Mouse (Mus musculus) midbrain, postnatal 0 days (tissue): Measurements from ENCODE around the gene Gm42517. TPM values are rescaled to one million over a fixed set of nuclear protein-coding genes. Genes with fewer than 3 reads are reported as not detected.

Experiments used
- ATAC-seq: fragments of 200-750 bp; cut with Nextera tagmentation; 2 replicates; pipeline ENCODE4 v1.8.0; 2017; ENCODE audit warnings: moderate number of reproducible peaks, mild to moderate bottlenecking, moderate TSS enrichment, moderate library complexity; ENCODE audit not compliant: low FRiP score
- DNase-seq: peaks from one replicate; pipeline ENCODE4 v3.0.0-alpha.2; 2015; ENCODE audit warnings: low spot score
- H3K27ac ChIP-seq: fragments of 300-500 bp; sonication (generic); 2 replicates; pipeline ENCODE4 v1.5.1; 2014; ENCODE audit warnings: low read depth, mild to moderate bottlenecking, low read length, mixed read lengths
- H3K27me3 ChIP-seq: fragments of 300-500 bp; sonication (generic); 2 replicates; pipeline ENCODE4 v1.6.1; 2014; ENCODE audit warnings: low read length, control low read depth, mixed read lengths; ENCODE audit not compliant: insufficient read depth
- H3K36me3 ChIP-seq: fragments of 300-500 bp; sonication (generic); 2 replicates; pipeline ENCODE4 v1.6.1; 2014; ENCODE audit warnings: low read length, control low read depth, mixed read lengths; ENCODE audit not compliant: insufficient read depth
- H3K4me1 ChIP-seq: fragments of 300-500 bp; sonication (generic); 2 replicates; pipeline ENCODE4 v1.6.1; 2014; ENCODE audit warnings: mild to moderate bottlenecking, control low read depth, antibody characterized with exemption, low read length, mixed read lengths; ENCODE audit not compliant: insufficient read depth
- H3K4me2 ChIP-seq: fragments of 300-500 bp; sonication (generic); 2 replicates; pipeline ENCODE4 v1.6.1; 2014; ENCODE audit warnings: low read depth, mild to moderate bottlenecking, low read length, mixed read lengths; ENCODE audit not compliant: poor library complexity, severe bottlenecking
- H3K4me3 ChIP-seq: fragments of 300-500 bp; sonication (generic); 2 replicates; pipeline ENCODE4 v1.5.1; 2014; ENCODE audit warnings: low read depth, mild to moderate bottlenecking, low read length, moderate library complexity
- H3K9ac ChIP-seq: fragments of 300-500 bp; sonication (generic); replicated peaks from 2 replicates; pipeline ENCODE4 v1.6.1; 2014; ENCODE audit warnings: mild to moderate bottlenecking, low read length, moderate library complexity, mixed read lengths; ENCODE audit not compliant: poor library complexity, severe bottlenecking
- H3K9me3 ChIP-seq: fragments of 300-500 bp; sonication (generic); 2 replicates; pipeline ENCODE4 v1.6.1; 2016; ENCODE audit warnings: low read length, control low read depth
- CTCF ChIP-seq: IDR thresholded peaks from 2 replicates; pipeline ENCODE4 v1.5.1; 2016; ENCODE audit warnings: antibody characterized with exemption, mild to moderate bottlenecking
- WGBS: fragments of 180-500 bp; shearing (Covaris S2); extraction: QIAGEN DNeasy Blood & Tissue Kit; methylation state at CpG from one replicate; pipeline ENCODE4 v1.1.7; 2014; 5-methylcytosine and 5-hydroxymethylcytosine counted together
- polyA plus RNA-seq: library from polyadenylated mRNA; unstranded; fragments of >200 nt; fragmentation: Nextera tagmentation; extraction: Ambion mirVana; gene quantifications from 2 replicates; pipeline ENCODE4 v1.2.1, GENCODE M21; 2015
- total RNA-seq: library from RNA; depleted of rRNA; stranded (reverse); fragments of >200 nt; gene quantifications from 2 replicates; pipeline ENCODE4 v1.2.3, GENCODE M21; 2014; rRNA removed

The Gm42517 gene
- total RNA-seq (96.8 and 116 TPM in 2 replicates), polyA plus RNA-seq (4.6 and 5.7 TPM in 2 replicates)

- DNase-seq (peak; percentile 5), ATAC-seq (peak; percentile 25; the same call in 1 of the 2 replicates)
- H3K9me3 ChIP-seq = no peaks in the 10 kb centered on the region
- WGBS = 4% methylated on average over 17 of the region's 36 CpGs
- H3K9ac ChIP-seq = peak within 1 kb of the TSS; percentile 73
- H3K4me2 ChIP-seq = peak within 1 kb of the TSS; percentile 71
- TF ChIP-seq CTCF = no peak
- peaks cover 25% of the 10 kb centered on the region for H3K27me3 ChIP-seq
- peak within 1 kb of the TSS; percentile 51 for H3K27ac ChIP-seq
- peak within 1 kb of the TSS; percentile 70 for H3K4me3 ChIP-seq
- H3K36me3 ChIP-seq = no peaks in the 10 kb centered on the region
- peaks cover 7% of the 10 kb centered on the region for H3K4me1 ChIP-seq
Measured at GRCm38 (mm10) chr5:108367871-108368332, at the start of gene Gm42517. Gene Gm42517, minus strand, starts transcription at chr5:108367922.

GRCm38 (mm10) chr5:108414711-108415110 lies 47.0 kb upstream of the Gm42517 start:
- Histone ChIP-seq H3K27ac (no peak overlapping the region), H3K4me1 (no peaks in the 10 kb centered on the region), H3K4me3 (no peak overlapping the region), H3K4me2 (no peak overlapping the region), H3K9me3 (no peaks in the 10 kb centered on the region), H3K27me3 (no peaks in the 10 kb centered on the region), H3K9ac (no peak overlapping the region), H3K36me3 (no peaks in the 10 kb centered on the region)
- 79% methylated on average over 2 of the region's 2 CpGs for WGBS
- no peak for ATAC-seq
- DNase-seq = no peak
- no peak for TF ChIP-seq CTCF

GRCm38 (mm10) chr5:108406977-108407376 lies 39.3 kb upstream of the Gm42517 start:
- no peak for TF ChIP-seq CTCF
- H3K9me3 ChIP-seq = no peaks in the 10 kb centered on the region
- H3K27me3 ChIP-seq = no peaks in the 10 kb centered on the region
- DNase-seq (no peak), ATAC-seq (no peak)
- H3K4me1 ChIP-seq = no peaks in the 10 kb centered on the region
- no peak overlapping the region for H3K4me3 ChIP-seq
- H3K4me2 ChIP-seq = no peak overlapping the region
- 84% methylated on average over 2 of the region's 2 CpGs for WGBS
- H3K36me3 ChIP-seq = no peaks in the 10 kb centered on the region
- no peak overlapping the region for H3K27ac ChIP-seq
- no peak overlapping the region for H3K9ac ChIP-seq

- no peak overlapping the region for H3K4me2 ChIP-seq
- H3K36me3 ChIP-seq = no peaks in the 10 kb centered on the region
- H3K4me1 ChIP-seq = no peaks in the 10 kb centered on the region
- DNase-seq = no peak
- no peaks in the 10 kb centered on the region for H3K27me3 ChIP-seq
- TF ChIP-seq CTCF = no peak
- H3K27ac ChIP-seq = no peak overlapping the region
- no peak overlapping the region for H3K4me3 ChIP-seq
- WGBS = 83% methylated on average over 1 of the region's 1 CpGs
- ATAC-seq = no peak
- H3K9ac ChIP-seq = no peak overlapping the region
- no peaks in the 10 kb centered on the region for H3K9me3 ChIP-seq
Measured at GRCm38 (mm10) chr5:108405460-108405859, 37.7 kb upstream of the Gm42517 start.

- Histone ChIP-seq H3K9me3 (no peaks in the 10 kb centered on the region), H3K4me3 (no peak overlapping the region), H3K27ac (no peak overlapping the region), H3K27me3 (no peaks in the 10 kb centered on the region), H3K4me1 (no peaks in the 10 kb centered on the region), H3K4me2 (no peak overlapping the region), H3K9ac (no peak overlapping the region), H3K36me3 (no peaks in the 10 kb centered on the region)
- 76% methylated on average over 4 of the region's 4 CpGs for WGBS
- no peak for TF ChIP-seq CTCF
- ATAC-seq (no peak), DNase-seq (no peak)
Measured at GRCm38 (mm10) chr5:108403453-108403852, 35.7 kb upstream of the Gm42517 start.

- ATAC-seq (no peak), DNase-seq (no peak)
- TF ChIP-seq CTCF = no peak
- no peak overlapping the region for H3K4me3 ChIP-seq
- no peaks in the 10 kb centered on the region for H3K36me3 ChIP-seq
- no peaks in the 10 kb centered on the region for H3K27me3 ChIP-seq
- no peak overlapping the region for H3K9ac ChIP-seq
- H3K4me1 ChIP-seq = no peaks in the 10 kb centered on the region
- H3K9me3 ChIP-seq = no peaks in the 10 kb centered on the region
- H3K4me2 ChIP-seq = no peak overlapping the region
- H3K27ac ChIP-seq = no peak overlapping the region
- WGBS = 67% methylated on average over 3 of the region's 3 CpGs
Measured at GRCm38 (mm10) chr5:108389744-108390143, 22.0 kb upstream of the Gm42517 start.
